Mouse (Mus musculus) brain, adult 10 weeks (tissue): Measurements from ENCODE around the gene Vmn1r151. TPM values are rescaled to one million over a fixed set of nuclear protein-coding genes. Genes with fewer than 3 reads are reported as not detected.

Source experiments
- polyA plus RNA-seq: library from polyadenylated mRNA; stranded (reverse); fragments of 350-450 nt; fragmentation: Illumina TruSeq; extraction: RNeasy Lipid Tissue Mini Kit (QIAGEN cat#74804); gene quantifications from one replicate; pipeline ENCODE4 v1.2.3, GENCODE M21; 2015; ENCODE audit warnings: low read depth, low replicate concordance

Vmn1r151 gene
- polyA plus RNA-seq = not detected

GRCm38 (mm10) chr7:22499578-22499977, at the start of gene Vmn1r151:
Gene Vmn1r151 (minus strand): TSS chr7:22499678.

GRCm38 (mm10) chr7:22534787-22535186, 35.3 kb upstream of the Vmn1r151 start, which contains the start of gene Gm8677:
Gene Gm8677 (minus strand): TSS chr7:22534887.

GRCm38 (mm10) chr7:22522667-22523066, 23.2 kb upstream of the Vmn1r151 start, which contains the start of gene Vmn1r152:
Gene Vmn1r152 (plus strand): TSS chr7:22522967.

GRCm38 (mm10) chr7:22463975-22464374, 35.5 kb downstream of the Vmn1r151 start, which contains the start of gene Gm10665:
Gene Gm10665 (minus strand): TSS chr7:22464075.

Other genes starting within 250 kb of the Vmn1r151 start
- gene Gm4187, start 170.0 kb downstream of the Vmn1r151 start, polyA plus RNA-seq = not detected
- gene Gm8660, start 128.6 kb downstream of the Vmn1r151 start, polyA plus RNA-seq = not detected
- not detected for gene Vmn1r148, start 86.1 kb downstream of the Vmn1r151 start, polyA plus RNA-seq
- gene Vmn1r149, start 61.4 kb downstream of the Vmn1r151 start, polyA plus RNA-seq = not detected
- not detected for gene Gm10665, start 35.6 kb downstream of the Vmn1r151 start, polyA plus RNA-seq
- not detected for gene Vmn1r152, start 23.3 kb upstream of the Vmn1r151 start, polyA plus RNA-seq
- not detected for gene Gm8677, start 35.2 kb upstream of the Vmn1r151 start, polyA plus RNA-seq
- not detected for gene Gm4201, start 65.7 kb upstream of the Vmn1r151 start, polyA plus RNA-seq
- gene Gm4565, start 88.4 kb upstream of the Vmn1r151 start, polyA plus RNA-seq = not detected
- gene Vmn1r155, start 158.3 kb upstream of the Vmn1r151 start, polyA plus RNA-seq = not detected
- not detected for gene Gm8693, start 192.6 kb upstream of the Vmn1r151 start, polyA plus RNA-seq
- not detected for gene Gm4567, start 220.0 kb upstream of the Vmn1r151 start, polyA plus RNA-seq